Mouse (Mus musculus): ENCODE data around the gene Ggt6. TPM values are rescaled to one million over a fixed set of nuclear protein-coding genes. Genes with fewer than 3 reads are reported as not detected.

Gene Ggt6
- polyA plus RNA-seq, 1 experiment from 2014 or later, result 0.79 TPM

- Histone ChIP-seq H3K27me3 (ENCODE audit: insufficient read depth, low read length) (peaks cover 12% of the 10 kb centered on the region; the same call in 1 of the 2 replicates), H3K9me3 (ENCODE audit: low read length) (no peaks in the 10 kb centered on the region), H3K36me3 (replicated peaks; ENCODE audit: insufficient read depth, low read length) (no peaks in the 10 kb centered on the region), H3K4me3 (ENCODE audit: low read depth, low read length) (no peak overlapping the region), H3K4me1 (ENCODE audit: insufficient read depth) (peaks cover 11% of the 10 kb centered on the region), H3K9ac (replicated peaks) (no peak overlapping the region), H3K27ac (ENCODE audit: low read depth) (no peak overlapping the region), H3K4me2 (ENCODE audit: low read depth, low read length) (0 out of 2 replicates have a peak overlapping the region, but pooled peaks have one; percentile 9)
- WGBS (ENCODE audit: insufficient replicate concordance), result 75% methylated on average over 9 of the region's 9 CpGs
- TF ChIP-seq CTCF (IDR thresholded peaks at IDR 0.05; ENCODE audit: low read depth), result no peak
- no peak for TF ChIP-seq EP300 (IDR thresholded peaks at IDR 0.05; ENCODE audit: low read depth)
- DNase-seq (no peak), ATAC-seq (no peak)
These were observed 26.7 kb upstream of the Ggt6 start for GRCm38 (mm10) chr11:72408451-72409170.

GRCm38 (mm10) chr11:72409649-72410385, 25.5 kb upstream of the Ggt6 start:
- no peak for TF ChIP-seq EP300 (IDR thresholded peaks at IDR 0.05; ENCODE audit: low read depth)
- no peak for TF ChIP-seq CTCF (IDR thresholded peaks at IDR 0.05; ENCODE audit: low read depth)
- DNase-seq (no peak), ATAC-seq (no peak)
- peaks cover 12% of the 10 kb centered on the region; the same call in 1 of the 2 replicates for H3K27me3 ChIP-seq (ENCODE audit: insufficient read depth, low read length)
- H3K4me2 ChIP-seq (ENCODE audit: low read depth, low read length), result peak overlapping the region; percentile 94
- H3K36me3 ChIP-seq (replicated peaks; ENCODE audit: insufficient read depth, low read length), result no peaks in the 10 kb centered on the region
- no peaks in the 10 kb centered on the region for H3K9me3 ChIP-seq (ENCODE audit: low read length)
- H3K4me1 ChIP-seq (ENCODE audit: insufficient read depth), result peaks cover 11% of the 10 kb centered on the region
- no peak overlapping the region for H3K27ac ChIP-seq (ENCODE audit: low read depth)
- 75% methylated on average over 12 of the region's 12 CpGs for WGBS (ENCODE audit: insufficient replicate concordance)
- H3K4me3 ChIP-seq (ENCODE audit: low read depth, low read length), result no peak overlapping the region
- H3K9ac ChIP-seq (replicated peaks), result no peak overlapping the region

- Histone ChIP-seq H3K4me3 (ENCODE audit: low read depth, low read length) (peak overlapping the region; percentile 51), H3K36me3 (replicated peaks; ENCODE audit: insufficient read depth, low read length) (no peaks in the 10 kb centered on the region), H3K27ac (ENCODE audit: low read depth) (no peak overlapping the region), H3K4me2 (ENCODE audit: low read depth, low read length) (peak overlapping the region; percentile 94), H3K27me3 (ENCODE audit: insufficient read depth, low read length) (peaks cover 12% of the 10 kb centered on the region; the same call in 1 of the 2 replicates), H3K9ac (replicated peaks) (peak overlapping the region; percentile 54; the same call in 1 of the 2 replicates), H3K9me3 (ENCODE audit: low read length) (no peaks in the 10 kb centered on the region), H3K4me1 (ENCODE audit: insufficient read depth) (peaks cover 16% of the 10 kb centered on the region)
- DNase-seq (peak; percentile 44), ATAC-seq (peak; percentile 63)
- WGBS (ENCODE audit: insufficient replicate concordance), result 2% methylated on average over 25 of the region's 25 CpGs
- TF ChIP-seq CTCF (IDR thresholded peaks at IDR 0.05; ENCODE audit: low read depth) (peak; percentile 45; the same call in 1 of the 2 replicates), EP300 (IDR thresholded peaks at IDR 0.05; ENCODE audit: low read depth) (no peak)
These were observed 24.7 kb upstream of the Ggt6 start for GRCm38 (mm10) chr11:72410521-72411092.

GRCm38 (mm10) chr11:72411093-72411921, 24.0 kb upstream of the Ggt6 start, which contains the start of gene Smtnl2:
TSS of gene Smtnl2 (minus strand) at chr11:72411713.
- Histone ChIP-seq H3K4me2 (ENCODE audit: low read depth, low read length) (peak within 1 kb of the TSS; percentile 94), H3K27me3 (ENCODE audit: insufficient read depth, low read length) (peaks cover 12% of the 10 kb centered on the region; the same call in 1 of the 2 replicates), H3K9ac (replicated peaks) (peak within 1 kb of the TSS; percentile 54), H3K36me3 (replicated peaks; ENCODE audit: insufficient read depth, low read length) (no peaks in the 10 kb centered on the region), H3K27ac (ENCODE audit: low read depth) (no peak within 1 kb of the TSS), H3K4me3 (ENCODE audit: low read depth, low read length) (peak within 1 kb of the TSS; percentile 51), H3K9me3 (ENCODE audit: low read length) (no peaks in the 10 kb centered on the region), H3K4me1 (ENCODE audit: insufficient read depth) (peaks cover 18% of the 10 kb centered on the region)
- ATAC-seq, result peak; percentile 89
- 2% methylated on average over 80 of the region's 86 CpGs for WGBS (ENCODE audit: insufficient replicate concordance)
- TF ChIP-seq CTCF (IDR thresholded peaks at IDR 0.05; ENCODE audit: low read depth), result no peak; the same call in 1 of the 2 replicates
- TF ChIP-seq EP300 (IDR thresholded peaks at IDR 0.05; ENCODE audit: low read depth), result no peak
- peak; percentile 88 for DNase-seq

- no peaks in the 10 kb centered on the region for H3K9me3 ChIP-seq (ENCODE audit: low read length)
- H3K4me3 ChIP-seq (ENCODE audit: low read depth, low read length), result peak overlapping the region; percentile 51
- 25% methylated on average over 9 of the region's 9 CpGs for WGBS (ENCODE audit: insufficient replicate concordance)
- H3K4me1 ChIP-seq (ENCODE audit: insufficient read depth), result peaks cover 18% of the 10 kb centered on the region
- DNase-seq (no peak), ATAC-seq (peak; percentile 25; the same call in 1 of the 2 replicates)
- H3K4me2 ChIP-seq (ENCODE audit: low read depth, low read length), result peak overlapping the region; percentile 94
- H3K27ac ChIP-seq (ENCODE audit: low read depth), result no peak overlapping the region
- no peak overlapping the region; the same call in 1 of the 2 replicates for H3K9ac ChIP-seq (replicated peaks)
- H3K27me3 ChIP-seq (ENCODE audit: insufficient read depth, low read length), result peaks cover 12% of the 10 kb centered on the region; the same call in 1 of the 2 replicates
- H3K36me3 ChIP-seq (replicated peaks; ENCODE audit: insufficient read depth, low read length), result no peaks in the 10 kb centered on the region
- TF ChIP-seq CTCF (IDR thresholded peaks at IDR 0.05; ENCODE audit: low read depth) (no peak), EP300 (IDR thresholded peaks at IDR 0.05; ENCODE audit: low read depth) (no peak)
These were observed 23.4 kb upstream of the Ggt6 start for GRCm38 (mm10) chr11:72411945-72412344.

Data from liver, postnatal 0 days (tissue).